Mouse (Mus musculus) brown adipose tissue, adult 24 weeks (tissue): ENCODE measurements around the gene Xbp1. TPM values are rescaled to one million over a fixed set of nuclear protein-coding genes. Genes with fewer than 3 reads are reported as not detected.

ENCODE experiments used
- H3K27ac ChIP-seq: fragments of 200-500 bp; replicated peaks from 2 replicates; pipeline ENCODE4 v1.5.1; 2012; ENCODE audit warnings: low read depth, mild to moderate bottlenecking, low read length
- H3K4me1 ChIP-seq: fragments of 200-500 bp; 2 replicates; pipeline ENCODE4 v1.6.1; 2012; ENCODE audit warnings: low read length, mixed read lengths; ENCODE audit not compliant: control insufficient read depth, insufficient read depth, insufficient read length
- H3K4me3 ChIP-seq: fragments of 200-500 bp; 2 replicates; pipeline ENCODE4 v1.5.1; 2012; ENCODE audit warnings: low read depth, mild to moderate bottlenecking, low read length, moderate library complexity; ENCODE audit not compliant: insufficient read depth
- polyA plus RNA-seq: library from polyadenylated mRNA; stranded (reverse); fragments of >200 nt; gene quantifications from 2 replicates; pipeline ENCODE4 v1.2.4, GENCODE M21; 2012; ENCODE audit not compliant: missing spikeins, insufficient read depth, insufficient read length

Gene Xbp1
- polyA plus RNA-seq, 1 experiment, result 47.1 TPM

- no peak overlapping the region for H3K27ac ChIP-seq
- H3K4me1 ChIP-seq, result peaks cover 3% of the 10 kb centered on the region; the same call in 1 of the 2 replicates
- H3K4me3 ChIP-seq, result no peak overlapping the region
These were observed 6.4 kb upstream of the Xbp1 start for GRCm38 (mm10) chr11:5514091-5514490.

- Histone ChIP-seq H3K27ac (no peak overlapping the region), H3K4me1 (peaks cover 3% of the 10 kb centered on the region; the same call in 1 of the 2 replicates), H3K4me3 (no peak overlapping the region)
These were observed 5.3 kb upstream of the Xbp1 start for GRCm38 (mm10) chr11:5515196-5515595.

DNA sequence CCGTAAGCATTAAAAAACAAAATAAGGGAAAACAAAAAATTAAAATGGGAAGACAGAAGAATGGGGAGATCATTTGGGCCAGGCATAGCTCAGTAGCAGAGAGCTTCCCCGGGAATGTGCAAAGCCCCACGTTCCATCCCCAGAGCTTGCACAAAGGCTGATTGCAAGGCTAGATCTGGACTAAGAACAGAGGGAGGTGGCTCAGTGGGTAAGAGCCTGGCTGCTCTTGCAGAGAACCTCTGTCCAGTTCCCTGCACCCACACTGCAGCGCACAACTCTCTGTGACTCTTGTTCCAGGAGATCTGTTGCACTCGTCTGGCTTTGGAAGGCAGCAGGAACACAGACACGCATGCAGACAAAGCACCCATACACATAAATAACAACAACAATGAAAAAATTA, 4.8 kb upstream of the Xbp1 start:
- Histone ChIP-seq H3K27ac (no peak overlapping the region), H3K4me3 (no peak overlapping the region), H3K4me1 (0 out of 2 replicates have a peak, but pooled peaks cover 3% of the 10 kb centered on the region)

DNA sequence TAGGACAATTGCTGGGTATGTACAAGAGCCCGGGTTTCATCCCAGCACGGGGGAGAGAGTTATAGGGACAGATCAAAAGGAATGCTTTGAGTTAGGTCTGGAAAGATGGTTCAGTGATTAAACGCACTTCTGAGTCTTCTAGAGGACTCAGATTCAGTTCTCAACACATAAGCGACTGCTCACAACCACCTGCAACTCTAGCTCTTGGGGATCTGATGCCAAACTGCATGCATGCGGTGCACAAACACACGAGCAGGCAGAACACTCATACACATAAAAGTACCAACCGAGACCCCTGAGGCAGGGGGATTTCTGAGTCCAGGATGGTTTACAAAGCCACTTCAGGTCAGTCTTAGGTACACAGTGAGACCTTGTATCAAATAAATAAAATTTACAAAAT, 4.3 kb upstream of the Xbp1 start:
- no peak overlapping the region for H3K27ac ChIP-seq
- no peak overlapping the region for H3K4me3 ChIP-seq
- H3K4me1 ChIP-seq, result 0 out of 2 replicates have a peak, but pooled peaks cover 3% of the 10 kb centered on the region

DNA sequence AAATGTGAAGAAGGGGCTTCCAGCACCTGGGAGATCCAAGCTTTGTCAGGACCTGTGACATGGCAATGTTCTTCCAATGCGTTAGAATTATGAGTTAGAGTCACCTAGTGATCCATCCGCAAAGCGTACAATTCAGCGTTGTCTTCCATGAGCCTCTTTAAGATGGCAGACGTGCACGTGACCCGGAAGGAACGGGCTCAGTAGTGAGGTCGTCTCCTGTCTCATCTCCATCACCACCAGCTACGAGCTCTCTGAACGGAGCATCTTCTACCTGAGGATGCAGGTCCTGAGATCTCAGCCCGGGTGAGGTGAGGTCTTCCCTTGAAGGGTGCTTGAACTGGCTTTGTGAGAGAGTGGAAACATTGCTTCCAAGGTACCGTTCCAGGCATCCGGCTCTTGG, 3.8 kb upstream of the Xbp1 start:
- Histone ChIP-seq H3K4me1 (0 out of 2 replicates have a peak, but pooled peaks cover 2% of the 10 kb centered on the region), H3K27ac (no peak overlapping the region), H3K4me3 (no peak overlapping the region)

GRCm38 (mm10) chr11:5517346-5517745, 3.1 kb upstream of the Xbp1 start:
- H3K4me1 ChIP-seq, result no peaks in the 10 kb centered on the region
- no peak overlapping the region for H3K27ac ChIP-seq
- no peak overlapping the region for H3K4me3 ChIP-seq

GRCm38 (mm10) chr11:5519681-5520080, 778 bp upstream of the Xbp1 start:
- Histone ChIP-seq H3K27ac (no peak overlapping the region), H3K4me1 (no peaks in the 10 kb centered on the region), H3K4me3 (no peak overlapping the region)

DNA sequence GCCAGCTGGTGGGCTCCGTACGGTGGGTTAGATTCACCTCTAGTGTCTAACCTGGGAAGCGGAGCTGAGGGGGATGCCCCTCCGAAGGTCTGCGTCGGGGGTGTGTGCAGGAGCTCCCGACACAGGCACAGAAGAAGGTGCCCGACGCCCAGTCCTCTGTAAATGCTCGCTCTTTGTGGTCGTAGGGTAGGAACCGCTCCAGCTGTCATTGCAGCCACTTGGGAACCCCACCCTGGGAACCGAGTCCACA, 732 bp downstream of the Xbp1 start:
- Histone ChIP-seq H3K4me3 (peak overlapping the region; percentile 95), H3K4me1 (no peaks in the 10 kb centered on the region), H3K27ac (peak overlapping the region; percentile 87)

DNA sequence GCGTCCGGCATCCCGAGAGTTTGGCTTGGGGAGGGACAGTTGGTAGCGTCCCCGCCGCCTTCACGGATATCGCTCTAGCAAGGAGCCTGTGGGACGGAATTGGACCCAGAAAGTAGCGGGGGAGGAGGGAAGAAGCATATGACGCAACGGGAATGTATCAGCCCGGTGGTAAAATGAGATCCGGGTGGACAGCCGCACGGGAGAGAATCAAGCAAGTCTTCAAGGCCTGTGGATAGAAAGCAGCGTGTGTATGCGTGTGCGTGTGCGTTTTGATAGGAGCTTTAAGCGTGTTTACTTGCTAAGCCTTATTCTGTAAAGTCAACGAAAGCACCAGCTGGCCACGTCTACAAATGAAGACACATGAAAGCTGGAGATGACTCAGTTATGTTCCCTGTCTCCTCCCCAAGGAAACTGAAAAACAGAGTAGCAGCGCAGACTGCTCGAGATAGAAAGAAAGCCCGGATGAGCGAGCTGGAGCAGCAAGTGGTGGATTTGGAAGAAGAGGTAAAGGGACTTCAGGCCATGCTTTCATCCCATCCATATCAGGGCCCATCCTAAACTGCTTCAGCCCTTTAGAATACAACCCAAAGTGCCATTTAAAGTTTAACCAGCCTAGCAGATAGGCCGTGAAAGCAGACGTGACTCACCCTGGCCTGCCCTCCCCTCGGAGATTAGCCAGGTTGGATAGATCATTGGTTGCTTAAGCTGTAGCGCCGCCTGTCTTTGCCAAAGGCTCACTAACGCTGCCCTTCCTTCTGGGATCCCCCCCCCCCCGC, 1.2 kb downstream of the Xbp1 start:
- no peaks in the 10 kb centered on the region for H3K4me1 ChIP-seq
- H3K4me3 ChIP-seq, result peak overlapping the region; percentile 95
- peak overlapping the region; percentile 87 for H3K27ac ChIP-seq

DNA sequence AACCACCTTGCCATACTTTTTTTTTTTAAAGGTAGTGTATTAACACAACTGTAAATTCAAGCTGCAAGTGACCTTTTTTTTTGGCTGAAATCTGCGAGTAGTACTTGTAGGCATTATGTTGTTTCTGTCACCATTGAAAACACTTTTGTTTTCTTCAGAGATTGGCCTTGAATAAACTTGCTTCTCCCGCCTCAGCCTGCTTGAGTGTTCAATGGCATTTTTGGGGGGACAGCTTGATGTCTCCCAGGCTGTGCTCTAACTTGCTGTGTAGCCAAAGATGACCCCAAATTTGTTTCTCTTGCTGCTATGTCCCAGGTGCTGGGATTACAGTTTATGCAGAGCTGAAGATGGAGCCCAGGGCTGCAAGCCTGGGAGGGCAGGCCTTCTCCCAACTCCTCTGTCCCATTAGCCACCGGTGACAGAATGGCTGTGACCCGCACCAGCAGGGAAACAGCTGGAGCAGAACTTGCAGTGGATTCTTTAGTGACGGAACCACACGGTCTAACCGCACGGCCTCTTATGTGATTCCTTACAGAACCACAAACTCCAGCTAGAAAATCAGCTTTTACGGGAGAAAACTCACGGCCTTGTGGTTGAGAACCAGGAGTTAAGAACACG, 2.4 kb downstream of the Xbp1 start:
- no peaks in the 10 kb centered on the region for H3K4me1 ChIP-seq
- H3K4me3 ChIP-seq, result no peak overlapping the region; the same call in 1 of the 2 replicates
- no peak overlapping the region for H3K27ac ChIP-seq

DNA sequence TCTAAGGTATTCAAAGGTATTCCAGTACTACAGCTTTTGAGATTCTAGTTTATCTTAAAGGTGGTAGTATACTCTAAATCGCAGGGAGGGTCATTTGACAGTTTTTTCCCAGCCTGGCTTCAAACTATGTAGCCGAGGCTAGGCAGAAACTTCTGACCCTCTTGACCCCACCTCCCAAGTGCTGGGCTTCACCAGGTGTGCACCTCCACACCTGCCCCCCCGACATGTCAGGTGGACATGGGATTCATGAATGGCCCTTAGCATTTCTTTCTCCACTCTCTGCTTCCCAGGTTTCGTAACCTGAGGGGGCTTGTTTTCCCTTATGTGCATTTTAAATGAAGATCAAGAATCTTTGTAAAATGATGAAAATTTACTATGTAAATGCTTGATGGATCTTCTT, 5.0 kb downstream of the Xbp1 start:
- H3K4me1 ChIP-seq, result no peaks in the 10 kb centered on the region
- no peak overlapping the region for H3K4me3 ChIP-seq
- H3K27ac ChIP-seq, result no peak overlapping the region

- no peaks in the 10 kb centered on the region for H3K4me1 ChIP-seq
- H3K4me3 ChIP-seq, result no peak overlapping the region
- H3K27ac ChIP-seq, result no peak overlapping the region
These were observed 6.3 kb downstream of the Xbp1 start for GRCm38 (mm10) chr11:5526573-5527439.

DNA sequence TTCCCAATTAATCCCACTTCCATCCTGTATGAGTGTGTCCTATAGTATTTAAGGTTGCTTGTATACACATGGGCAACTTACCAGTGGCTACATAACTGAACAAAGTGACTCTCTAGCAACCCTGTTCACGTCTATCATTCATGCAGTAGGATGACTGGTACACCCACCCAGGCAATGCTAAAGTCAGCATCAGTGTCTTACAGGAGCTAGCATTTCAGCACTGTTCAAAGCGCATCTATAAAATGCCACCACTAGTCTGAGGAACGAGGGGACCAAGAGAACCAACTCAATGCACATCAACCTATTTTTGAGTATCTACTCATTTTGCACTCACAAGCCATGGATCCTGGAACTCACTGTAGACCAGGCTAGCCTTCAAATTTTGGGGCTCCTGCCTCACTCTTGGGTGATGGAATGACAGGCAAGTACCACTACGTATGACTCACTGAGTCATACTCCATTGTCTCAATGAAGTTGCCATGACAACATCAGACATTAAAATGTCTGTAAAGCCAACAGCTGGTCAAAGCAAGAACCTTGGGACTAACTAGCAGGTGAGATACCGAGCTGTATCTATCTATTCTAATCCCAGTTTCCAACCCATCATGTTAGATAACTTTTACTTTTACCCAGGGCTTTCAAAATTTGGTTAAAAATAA, 7.5 kb downstream of the Xbp1 start:
- Histone ChIP-seq H3K4me3 (no peak overlapping the region), H3K4me1 (no peaks in the 10 kb centered on the region), H3K27ac (no peak overlapping the region)

DNA sequence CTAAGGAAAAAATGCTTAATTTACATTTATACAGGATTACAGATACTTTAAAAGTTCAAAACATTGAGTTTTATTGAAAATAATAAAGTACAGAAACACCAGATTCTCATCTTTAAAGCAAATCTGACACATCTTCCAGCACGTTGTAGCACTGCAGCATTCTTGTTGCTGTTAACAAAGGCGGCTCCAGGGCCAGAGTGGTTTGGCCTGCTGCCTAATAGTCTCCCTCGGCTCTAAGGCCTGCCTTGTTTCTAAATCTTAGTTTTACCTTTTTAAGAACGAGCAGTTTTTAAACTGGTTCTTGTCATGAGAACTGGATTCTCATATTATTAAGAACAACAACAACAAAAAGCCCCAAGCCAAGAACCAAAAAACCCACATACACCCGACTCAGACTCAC, 8.4 kb downstream of the Xbp1 start:
- no peak overlapping the region for H3K27ac ChIP-seq

DNA sequence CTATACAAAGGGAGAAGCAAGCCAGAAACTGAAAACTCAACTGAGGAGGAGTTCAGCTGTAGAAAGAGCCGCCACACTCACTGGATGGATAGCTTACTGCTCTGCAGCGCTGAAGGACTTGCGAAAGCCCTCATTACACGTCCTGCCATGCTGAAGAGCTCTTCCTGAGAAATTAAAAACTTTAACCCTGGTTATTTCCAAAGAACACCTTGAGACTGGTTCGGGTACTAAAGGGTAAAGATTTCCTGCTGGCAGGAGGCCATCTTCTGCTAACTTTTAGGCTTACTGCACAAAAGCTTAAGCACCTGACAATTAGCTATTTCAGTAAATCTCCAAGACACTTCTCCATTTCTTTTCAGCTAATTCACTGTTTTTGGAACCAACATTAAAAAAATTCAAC, 9.7 kb downstream of the Xbp1 start:
- Histone ChIP-seq H3K4me1 (no peaks in the 10 kb centered on the region), H3K27ac (no peak overlapping the region), H3K4me3 (no peak overlapping the region)

More for the DNA sequence above, 8.4 kb downstream of the Xbp1 start:
- H3K4me3 ChIP-seq, result no peak overlapping the region
- no peaks in the 10 kb centered on the region for H3K4me1 ChIP-seq
